Mouse (Mus musculus): Measurements from ENCODE around the gene Rtl10. TPM values are rescaled to one million over a fixed set of nuclear protein-coding genes. Genes with fewer than 3 reads are reported as not detected.

The Rtl10 gene
- polyA plus RNA-seq, 1 experiment from 2014 or later = 1.5 TPM

- peaks cover 12% of the 10 kb centered on the region for H3K36me3 ChIP-seq (ENCODE audit: control insufficient read depth, insufficient read depth, low read length)
- no peaks in the 10 kb centered on the region for H3K9me3 ChIP-seq (ENCODE audit: control insufficient read depth, low read length)
- no peak overlapping the region for H3K9ac ChIP-seq (ENCODE audit: low read length)
- H3K4me3 ChIP-seq (ENCODE audit: control insufficient read depth in 1 of 2, insufficient read depth in 1 of 2, low read depth in 1 of 2, low read length in 2 of 2) = no peak overlapping the region
- peaks cover 3% of the 10 kb centered on the region; the same call in 1 of the 2 replicates for H3K27me3 ChIP-seq (ENCODE audit: control insufficient read depth, insufficient read depth, low read length)
- no peak for ATAC-seq (ENCODE audit: insufficient number of reproducible peaks, insufficient read depth, low FRiP score, low read depth)
- H3K4me2 ChIP-seq (ENCODE audit: low read length) = peak overlapping the region; percentile 39; the same call in 1 of the 2 replicates
- WGBS = 21% methylated on average over 12 of the region's 12 CpGs
- peaks cover 9 to 18% of the 10 kb centered on the region in 2 experiments; a peak in 3 of 4 replicates for H3K4me1 ChIP-seq (ENCODE audit: control insufficient read depth in 2 of 2, insufficient read depth in 2 of 2, low read length in 2 of 2)
- 0 out of 4 replicates have a peak overlapping the region, but pooled peaks of 1 of the 2 experiments have one; percentile 11 for H3K27ac ChIP-seq (replicated peaks in 1 of 2; ENCODE audit: control insufficient read depth in 1 of 2, insufficient read depth in 1 of 2, low read depth in 2 of 2, low read length in 2 of 2)
Observed at GRCm38 (mm10) chr16:18459335-18459954, 39.3 kb upstream of the Rtl10 start.

GRCm38 (mm10) chr16:18459955-18460370 is 38.7 kb upstream of the Rtl10 start:
- Histone ChIP-seq H3K27ac (replicated peaks in 1 of 2; ENCODE audit: control insufficient read depth in 1 of 2, insufficient read depth in 1 of 2, low read depth in 2 of 2, low read length in 2 of 2) (0 out of 4 replicates have a peak overlapping the region, but pooled peaks of 1 of the 2 experiments have one; percentile 11), H3K4me3 (ENCODE audit: control insufficient read depth in 1 of 2, insufficient read depth in 1 of 2, low read depth in 1 of 2, low read length in 2 of 2) (no peak overlapping the region), H3K36me3 (ENCODE audit: control insufficient read depth, insufficient read depth, low read length) (peaks cover 12% of the 10 kb centered on the region), H3K9me3 (ENCODE audit: control insufficient read depth, low read length) (no peaks in the 10 kb centered on the region), H3K9ac (ENCODE audit: low read length) (peak overlapping the region; percentile 32; the same call in 1 of the 2 replicates), H3K27me3 (ENCODE audit: control insufficient read depth, insufficient read depth, low read length) (peaks cover 3% of the 10 kb centered on the region; the same call in 1 of the 2 replicates), H3K4me1 (ENCODE audit: control insufficient read depth in 2 of 2, insufficient read depth in 2 of 2, low read length in 2 of 2) (peaks cover 9 to 18% of the 10 kb centered on the region in 2 experiments; a peak in 3 of 4 replicates), H3K4me2 (ENCODE audit: low read length) (peak overlapping the region; percentile 39; the same call in 1 of the 2 replicates)
- WGBS = 9% methylated on average over 11 of the region's 11 CpGs
- ATAC-seq (ENCODE audit: insufficient number of reproducible peaks, insufficient read depth, low FRiP score, low read depth) = peak; percentile 57; the same call in 1 of the 2 replicates

- H3K4me1 ChIP-seq (ENCODE audit: control insufficient read depth in 2 of 2, insufficient read depth in 2 of 2, low read length in 2 of 2) = peaks cover 9 to 18% of the 10 kb centered on the region in 2 experiments; a peak in 3 of 4 replicates
- H3K9ac ChIP-seq (ENCODE audit: low read length) = no peak overlapping the region
- no peaks in the 10 kb centered on the region for H3K9me3 ChIP-seq (ENCODE audit: control insufficient read depth, low read length)
- H3K4me3 ChIP-seq (ENCODE audit: control insufficient read depth in 1 of 2, insufficient read depth in 1 of 2, low read depth in 1 of 2, low read length in 2 of 2) = no peak overlapping the region
- H3K27me3 ChIP-seq (ENCODE audit: control insufficient read depth, insufficient read depth, low read length) = peaks cover 3% of the 10 kb centered on the region; the same call in 1 of the 2 replicates
- H3K27ac ChIP-seq (replicated peaks in 1 of 2; ENCODE audit: control insufficient read depth in 1 of 2, insufficient read depth in 1 of 2, low read depth in 2 of 2, low read length in 2 of 2) = no peak overlapping the region
- H3K36me3 ChIP-seq (ENCODE audit: control insufficient read depth, insufficient read depth, low read length) = peaks cover 11% of the 10 kb centered on the region
- WGBS = 90% methylated on average over 3 of the region's 3 CpGs
- H3K4me2 ChIP-seq (ENCODE audit: low read length) = no peak overlapping the region
- no peak for ATAC-seq (ENCODE audit: insufficient number of reproducible peaks, insufficient read depth, low FRiP score, low read depth)
Observed at GRCm38 (mm10) chr16:18460826-18461225, 37.9 kb upstream of the Rtl10 start.

- Histone ChIP-seq H3K27ac (replicated peaks in 1 of 2; ENCODE audit: control insufficient read depth in 1 of 2, insufficient read depth in 1 of 2, low read depth in 2 of 2, low read length in 2 of 2) (no peak overlapping the region), H3K27me3 (ENCODE audit: control insufficient read depth, insufficient read depth, low read length) (peaks cover 3% of the 10 kb centered on the region; the same call in 1 of the 2 replicates), H3K9me3 (ENCODE audit: control insufficient read depth, low read length) (no peaks in the 10 kb centered on the region), H3K4me2 (ENCODE audit: low read length) (no peak overlapping the region), H3K4me1 (ENCODE audit: control insufficient read depth in 2 of 2, insufficient read depth in 2 of 2, low read length in 2 of 2) (peaks cover 9 to 18% of the 10 kb centered on the region in 2 experiments; a peak in 3 of 4 replicates), H3K4me3 (ENCODE audit: control insufficient read depth in 1 of 2, insufficient read depth in 1 of 2, low read depth in 1 of 2, low read length in 2 of 2) (no peak overlapping the region), H3K36me3 (ENCODE audit: control insufficient read depth, insufficient read depth, low read length) (peaks cover 2% of the 10 kb centered on the region), H3K9ac (ENCODE audit: low read length) (no peak overlapping the region)
- no peak for ATAC-seq (ENCODE audit: insufficient number of reproducible peaks, insufficient read depth, low FRiP score, low read depth)
- 86% methylated on average over 9 of the region's 9 CpGs for WGBS
Observed at GRCm38 (mm10) chr16:18462031-18462430, 36.7 kb upstream of the Rtl10 start.

GRCm38 (mm10) chr16:18462598-18462997 is 36.1 kb upstream of the Rtl10 start:
- no peaks in the 10 kb centered on the region; the same call in 1 of the 2 replicates for H3K36me3 ChIP-seq (ENCODE audit: control insufficient read depth, insufficient read depth, low read length)
- H3K9me3 ChIP-seq (ENCODE audit: control insufficient read depth, low read length) = no peaks in the 10 kb centered on the region
- H3K27me3 ChIP-seq (ENCODE audit: control insufficient read depth, insufficient read depth, low read length) = peaks cover 3% of the 10 kb centered on the region; the same call in 1 of the 2 replicates
- peaks cover 9 to 18% of the 10 kb centered on the region in 2 experiments; a peak in 3 of 4 replicates for H3K4me1 ChIP-seq (ENCODE audit: control insufficient read depth in 2 of 2, insufficient read depth in 2 of 2, low read length in 2 of 2)
- no peak overlapping the region for H3K4me3 ChIP-seq (ENCODE audit: control insufficient read depth in 1 of 2, insufficient read depth in 1 of 2, low read depth in 1 of 2, low read length in 2 of 2)
- no peak for ATAC-seq (ENCODE audit: insufficient number of reproducible peaks, insufficient read depth, low FRiP score, low read depth)
- H3K4me2 ChIP-seq (ENCODE audit: low read length) = no peak overlapping the region
- 62% methylated on average over 8 of the region's 8 CpGs for WGBS
- no peak overlapping the region for H3K9ac ChIP-seq (ENCODE audit: low read length)
- no peak overlapping the region for H3K27ac ChIP-seq (replicated peaks in 1 of 2; ENCODE audit: control insufficient read depth in 1 of 2, insufficient read depth in 1 of 2, low read depth in 2 of 2, low read length in 2 of 2)

GRCm38 (mm10) chr16:18464271-18464670 is 34.4 kb upstream of the Rtl10 start:
- WGBS = 57% methylated on average over 3 of the region's 3 CpGs
- H3K4me3 ChIP-seq (ENCODE audit: control insufficient read depth in 1 of 2, insufficient read depth in 1 of 2, low read depth in 1 of 2, low read length in 2 of 2) = no peak overlapping the region
- peaks cover 7 to 14% of the 10 kb centered on the region in 2 experiments; a peak in 3 of 4 replicates for H3K4me1 ChIP-seq (ENCODE audit: control insufficient read depth in 2 of 2, insufficient read depth in 2 of 2, low read length in 2 of 2)
- H3K27me3 ChIP-seq (ENCODE audit: control insufficient read depth, insufficient read depth, low read length) = no peaks in the 10 kb centered on the region
- H3K4me2 ChIP-seq (ENCODE audit: low read length) = no peak overlapping the region
- 0 out of 2 replicates have a peak, but pooled peaks have one; percentile 41 for ATAC-seq (ENCODE audit: insufficient number of reproducible peaks, insufficient read depth, low FRiP score, low read depth)
- H3K9me3 ChIP-seq (ENCODE audit: control insufficient read depth, low read length) = no peaks in the 10 kb centered on the region
- H3K36me3 ChIP-seq (ENCODE audit: control insufficient read depth, insufficient read depth, low read length) = peaks cover 7% of the 10 kb centered on the region
- no peak overlapping the region for H3K9ac ChIP-seq (ENCODE audit: low read length)
- H3K27ac ChIP-seq (replicated peaks in 1 of 2; ENCODE audit: control insufficient read depth in 1 of 2, insufficient read depth in 1 of 2, low read depth in 2 of 2, low read length in 2 of 2) = no peak overlapping the region

GRCm38 (mm10) chr16:18470829-18471228 is 27.9 kb upstream of the Rtl10 start:
- no peak for ATAC-seq (ENCODE audit: insufficient number of reproducible peaks, insufficient read depth, low FRiP score, low read depth)

More at GRCm38 (mm10) chr16:18470829-18471228, 27.9 kb upstream of the Rtl10 start:
- Histone ChIP-seq H3K4me3 (ENCODE audit: control insufficient read depth in 1 of 2, insufficient read depth in 1 of 2, low read depth in 1 of 2, low read length in 2 of 2) (no peak overlapping the region), H3K36me3 (ENCODE audit: control insufficient read depth, insufficient read depth, low read length) (peaks cover 34% of the 10 kb centered on the region), H3K4me1 (ENCODE audit: control insufficient read depth in 2 of 2, insufficient read depth in 2 of 2, low read length in 2 of 2) (peaks cover 5 to 7% of the 10 kb centered on the region in 2 experiments; a peak in 2 of 4 replicates), H3K9ac (ENCODE audit: low read length) (no peak overlapping the region), H3K4me2 (ENCODE audit: low read length) (no peak overlapping the region), H3K9me3 (ENCODE audit: control insufficient read depth, low read length) (no peaks in the 10 kb centered on the region), H3K27me3 (ENCODE audit: control insufficient read depth, insufficient read depth, low read length) (no peaks in the 10 kb centered on the region), H3K27ac (replicated peaks in 1 of 2; ENCODE audit: control insufficient read depth in 1 of 2, insufficient read depth in 1 of 2, low read depth in 2 of 2, low read length in 2 of 2) (no peak overlapping the region)
- WGBS = 23% methylated on average over 1 of the region's 1 CpGs

Measured in heart, embryonic 14.5 days (tissue).